Mouse (Mus musculus): ENCODE measurements at regions not wholly inside any gene's neighbourhood (a gene's known extent, or its start where the extent isn't known, plus 50 kb on each side); places are given as distances from the start of the nearest gene placed in this dataset.

DNA sequence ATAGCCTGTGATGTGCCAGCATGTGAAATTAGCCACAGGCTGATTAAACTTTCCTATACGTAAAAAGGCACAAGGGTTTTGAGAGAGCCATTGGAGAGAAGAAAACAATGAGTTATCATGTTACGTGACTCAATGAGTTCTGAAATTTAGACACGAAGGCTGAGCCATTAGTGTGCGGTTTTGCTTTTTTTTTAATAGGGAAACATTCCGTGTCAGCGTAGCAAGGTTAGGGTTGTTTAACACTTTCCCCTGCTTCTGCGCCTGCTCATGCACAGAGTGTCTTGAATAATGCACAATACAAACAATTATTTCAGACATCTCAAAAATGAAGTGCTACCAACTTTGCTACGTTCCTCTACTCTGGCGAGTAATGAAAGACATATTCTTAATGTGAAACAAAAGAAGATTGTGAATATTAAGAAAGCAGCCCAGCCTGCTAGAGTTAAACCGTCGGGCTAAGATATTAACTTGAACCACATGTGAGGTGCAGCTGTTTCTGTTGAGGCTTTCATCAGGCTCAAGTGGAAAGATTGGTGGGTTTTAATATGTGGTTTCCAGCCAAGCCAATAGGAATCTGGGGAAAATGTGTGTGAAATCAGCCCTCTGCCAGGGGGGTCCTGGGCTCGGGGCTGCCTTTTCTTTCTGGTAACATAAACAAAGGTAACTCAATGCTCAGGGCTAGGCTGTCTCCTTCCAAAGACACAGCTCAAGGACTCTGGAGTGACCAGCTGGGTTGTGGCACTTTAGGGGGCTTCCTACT is 287.2 kb downstream of the Slc4a3 start:
- DNase-seq (ENCODE audit: low spot score), result no peak

DNA sequence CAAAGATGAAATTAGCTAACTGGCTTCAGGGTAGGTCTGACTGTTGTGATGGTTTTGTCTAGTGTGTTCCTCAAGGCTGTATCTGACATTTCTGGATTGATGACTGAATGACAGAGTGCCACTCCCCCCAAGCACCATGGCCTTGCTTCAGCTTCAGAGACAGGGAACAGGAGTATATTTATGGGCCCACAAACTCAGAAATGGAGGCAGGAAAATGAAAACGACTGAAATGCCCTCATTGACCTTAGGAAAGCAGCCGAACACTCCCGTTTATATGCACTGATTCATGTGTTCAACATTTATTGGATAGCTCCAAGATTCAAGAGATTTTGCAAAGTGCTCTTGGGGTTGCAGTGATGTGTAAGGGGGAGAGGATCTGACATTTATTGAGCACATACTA is 288.3 kb downstream of the Slc4a3 start:
- no peak for DNase-seq (ENCODE audit: low spot score)

DNA sequence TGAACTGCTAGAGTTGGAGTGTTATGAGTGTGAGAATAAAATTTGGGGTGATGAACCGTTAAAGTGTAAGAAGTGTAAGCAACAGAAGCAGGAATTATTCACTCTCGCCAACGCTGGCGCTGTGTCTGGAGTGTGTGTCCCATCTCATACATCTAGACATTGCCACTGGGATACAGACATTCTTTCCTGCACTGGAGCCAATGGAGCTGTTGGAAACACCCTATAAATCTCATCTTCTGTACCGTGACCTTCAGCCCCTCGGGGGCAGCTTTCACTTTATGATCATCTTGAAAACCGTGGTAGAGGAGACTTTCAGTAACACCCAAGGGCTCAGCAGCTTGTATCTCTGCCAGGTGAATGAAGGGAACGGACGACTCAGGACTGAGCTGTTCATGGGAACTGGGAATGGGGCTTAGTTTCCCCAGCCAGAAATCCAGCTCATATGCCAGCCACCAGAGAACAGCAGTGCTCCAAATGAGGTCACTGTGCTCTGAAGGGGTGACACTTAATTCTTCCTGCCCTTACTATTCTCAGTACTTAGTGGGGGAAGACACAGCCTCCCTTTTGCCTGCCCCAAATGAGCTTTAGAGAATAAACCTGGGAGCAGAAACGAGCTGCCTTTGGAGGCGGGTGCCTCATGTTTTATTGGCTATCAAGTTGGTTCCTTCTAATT is 293.6 kb downstream of the Slc4a3 start:
- DNase-seq (ENCODE audit: low spot score), result no peak

DNA sequence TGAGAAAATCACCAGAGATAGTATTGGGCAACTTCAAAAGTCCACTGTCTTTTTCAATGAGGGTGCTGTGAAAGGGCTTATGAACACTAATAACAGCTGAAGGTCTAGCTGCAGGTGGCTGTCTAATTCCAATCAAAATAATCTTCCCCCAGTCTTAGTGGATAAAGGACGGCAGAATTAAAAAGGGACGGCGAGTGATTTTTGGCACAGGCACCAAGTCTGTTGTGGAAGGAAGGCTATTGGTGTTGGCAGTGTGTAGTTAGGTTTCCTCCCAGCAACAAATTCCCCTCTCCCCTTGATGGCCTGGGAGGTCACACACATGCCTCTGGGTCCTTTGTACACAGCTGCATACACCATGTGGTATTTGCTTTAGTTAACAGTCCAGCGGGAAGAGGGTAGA is 296.3 kb downstream of the Slc4a3 start:
- DNase-seq (ENCODE audit: low spot score), result no peak

DNA sequence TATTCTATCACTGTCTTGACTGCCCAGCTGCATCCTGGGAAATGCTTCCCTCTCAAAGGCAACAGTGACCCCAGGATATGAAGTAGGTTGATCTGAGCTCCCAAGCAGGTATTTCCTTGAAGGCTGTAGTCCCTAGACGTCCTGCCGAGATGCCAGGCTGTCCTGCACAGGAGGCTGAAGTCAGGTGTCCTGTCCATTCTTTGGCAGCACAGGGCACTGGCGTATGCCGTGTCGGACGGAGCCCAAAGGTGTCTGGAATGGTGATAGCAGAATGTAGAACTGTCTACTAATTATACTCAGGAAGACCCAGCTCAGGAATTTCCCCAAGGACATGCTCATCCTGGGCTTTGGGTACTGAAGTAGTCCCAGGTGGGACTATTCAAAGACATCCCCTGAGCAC is 297.3 kb downstream of the Slc4a3 start:
- no peak for DNase-seq (ENCODE audit: low spot score)

- no peak for DNase-seq (ENCODE audit: low spot score)
Measured at GRCm38 (mm10) chr1:75844123-75844522, 298.1 kb downstream of the Slc4a3 start.

GRCm38 (mm10) chr1:75844529-75844928 is 298.5 kb downstream of the Slc4a3 start:
- DNase-seq (ENCODE audit: low spot score), result no peak

- no peak for DNase-seq (ENCODE audit: low spot score)
Measured at GRCm38 (mm10) chr1:75844981-75845380, 298.9 kb downstream of the Slc4a3 start.

- DNase-seq (ENCODE audit: low spot score), result no peak
Measured at GRCm38 (mm10) chr1:75845771-75846535, 299.9 kb downstream of the Slc4a3 start.

- no peak for DNase-seq (ENCODE audit: low spot score)
Measured at GRCm38 (mm10) chr1:75847681-75848080, 301.6 kb downstream of the Slc4a3 start.

DNA sequence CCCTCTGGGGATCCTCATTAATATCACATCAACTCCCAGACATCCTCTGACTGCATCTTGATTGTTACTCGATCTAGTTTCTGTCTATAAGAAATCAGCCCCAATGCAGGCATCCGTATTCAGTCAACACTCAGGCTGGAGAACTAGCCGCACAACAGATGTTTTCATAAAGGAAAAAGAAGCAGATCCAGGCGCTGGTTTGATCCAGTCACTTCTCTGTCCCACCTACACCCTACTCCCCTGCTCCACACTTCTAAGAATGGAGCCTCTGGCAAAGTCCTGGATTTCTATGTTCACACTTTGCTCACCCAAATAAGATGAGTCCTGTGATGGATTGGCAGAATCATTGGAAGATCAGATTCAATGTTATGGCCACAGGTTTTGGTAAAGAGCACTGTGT is 302.4 kb downstream of the Slc4a3 start:
- DNase-seq (ENCODE audit: low spot score), result no peak

DNA sequence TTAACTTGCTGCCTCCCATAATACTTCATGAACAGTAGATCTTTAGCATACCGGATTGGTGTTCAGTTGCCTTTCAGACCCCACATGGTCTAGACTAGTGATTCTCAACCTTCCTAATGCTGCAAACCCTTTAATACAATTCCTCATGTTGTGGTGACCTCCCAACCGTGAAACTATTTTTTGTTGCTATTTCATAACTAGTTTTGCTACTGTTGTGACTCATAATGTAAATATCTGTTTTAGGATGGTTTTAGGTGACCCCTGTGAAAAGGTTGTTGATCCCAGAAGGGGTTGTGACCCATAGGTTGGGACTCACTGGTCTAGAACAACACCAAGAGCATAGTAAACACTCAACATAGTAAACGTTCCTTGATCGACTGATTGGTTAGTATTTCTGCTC is 304.1 kb downstream of the Slc4a3 start:
- DNase-seq (ENCODE audit: low spot score), result no peak

DNA sequence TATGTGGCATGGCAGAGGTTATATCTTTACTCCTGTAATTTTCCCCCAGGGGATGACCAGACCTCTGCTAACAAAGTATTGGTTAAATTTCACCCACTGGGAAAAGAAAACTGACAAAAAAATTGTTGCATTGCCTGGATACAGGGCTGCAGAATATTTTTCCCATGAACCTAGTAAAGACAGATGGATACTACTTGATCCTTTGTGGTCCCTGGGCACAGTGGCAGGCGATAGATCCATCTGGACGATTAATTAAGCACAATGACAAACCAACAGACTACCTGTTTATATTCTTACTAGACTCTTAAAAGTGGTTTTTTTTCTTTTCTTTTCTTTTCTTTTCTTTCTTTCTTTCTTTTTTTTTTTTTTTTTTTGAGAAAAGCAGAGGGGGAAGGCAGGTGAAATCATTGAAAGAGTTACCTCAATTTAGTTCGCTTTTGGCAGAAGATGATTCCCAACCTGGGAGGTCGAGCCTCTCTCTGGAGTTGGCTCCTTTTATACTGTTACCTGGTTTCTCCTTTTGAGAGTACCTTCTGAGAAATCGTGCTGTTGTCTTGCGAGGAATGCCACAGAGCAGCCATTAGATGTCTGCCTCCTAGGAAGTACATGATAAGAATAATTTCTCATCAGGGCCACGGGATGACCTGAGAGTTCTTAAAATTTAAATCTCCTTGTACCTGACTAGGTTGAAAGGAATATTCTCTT is 312.6 kb downstream of the Slc4a3 start:
- no peak for DNase-seq (ENCODE audit: low spot score)

- DNase-seq (ENCODE audit: low spot score), result no peak
Measured at GRCm38 (mm10) chr1:75862757-75863156, 316.7 kb downstream of the Slc4a3 start.

GRCm38 (mm10) chr1:75866556-75866955 is 320.5 kb downstream of the Slc4a3 start:
- no peak for DNase-seq (ENCODE audit: low spot score)

GRCm38 (mm10) chr1:75869414-75869813 is 323.3 kb downstream of the Slc4a3 start:
- no peak for DNase-seq (ENCODE audit: low spot score)

DNA sequence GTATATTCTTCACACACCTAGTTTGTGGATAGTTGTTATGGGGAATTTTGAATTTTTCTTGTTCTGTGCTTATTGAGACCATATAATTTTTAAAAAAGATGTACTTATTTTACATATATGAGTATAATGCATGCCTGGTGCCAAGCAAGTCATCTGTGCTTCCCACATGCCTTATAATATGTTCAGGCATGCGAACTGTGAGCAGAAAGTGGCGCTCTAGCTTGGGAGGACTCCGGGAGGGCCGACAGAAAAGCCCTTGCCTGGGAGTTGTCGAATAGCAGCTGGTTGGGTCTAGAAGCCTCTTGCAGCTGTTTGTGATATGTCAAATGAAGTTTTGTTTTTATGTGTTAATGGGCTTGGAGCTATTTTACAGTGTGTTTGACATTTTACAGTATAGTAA is 323.8 kb downstream of the Slc4a3 start:
- DNase-seq (ENCODE audit: low spot score), result no peak

GRCm38 (mm10) chr1:75873911-75874310 is 327.8 kb downstream of the Slc4a3 start:
- DNase-seq (ENCODE audit: low spot score), result no peak

GRCm38 (mm10) chr1:75877209-75877608 is 331.1 kb downstream of the Slc4a3 start:
- no peak for DNase-seq (ENCODE audit: low spot score)

DNA sequence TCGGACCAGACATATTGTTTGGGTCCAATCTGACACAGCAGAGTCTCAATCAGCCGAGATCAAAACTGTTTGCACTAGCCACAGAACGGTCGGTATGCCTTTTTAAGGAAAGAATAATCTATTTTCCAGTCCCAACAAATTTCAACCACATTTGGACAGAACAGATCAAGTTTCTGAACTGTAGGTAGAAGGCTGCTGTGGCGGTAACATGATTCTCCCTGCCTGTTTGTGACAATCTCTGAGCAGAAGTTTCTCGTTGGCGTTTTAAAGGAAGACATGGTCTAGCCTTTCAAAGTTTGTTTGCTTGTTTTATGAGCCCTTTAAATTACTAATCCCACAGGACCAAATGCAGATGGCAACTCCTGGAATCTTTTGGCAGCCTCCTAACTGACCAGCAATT is 339.6 kb downstream of the Slc4a3 start:
- no peak for DNase-seq (ENCODE audit: low spot score)

DNA sequence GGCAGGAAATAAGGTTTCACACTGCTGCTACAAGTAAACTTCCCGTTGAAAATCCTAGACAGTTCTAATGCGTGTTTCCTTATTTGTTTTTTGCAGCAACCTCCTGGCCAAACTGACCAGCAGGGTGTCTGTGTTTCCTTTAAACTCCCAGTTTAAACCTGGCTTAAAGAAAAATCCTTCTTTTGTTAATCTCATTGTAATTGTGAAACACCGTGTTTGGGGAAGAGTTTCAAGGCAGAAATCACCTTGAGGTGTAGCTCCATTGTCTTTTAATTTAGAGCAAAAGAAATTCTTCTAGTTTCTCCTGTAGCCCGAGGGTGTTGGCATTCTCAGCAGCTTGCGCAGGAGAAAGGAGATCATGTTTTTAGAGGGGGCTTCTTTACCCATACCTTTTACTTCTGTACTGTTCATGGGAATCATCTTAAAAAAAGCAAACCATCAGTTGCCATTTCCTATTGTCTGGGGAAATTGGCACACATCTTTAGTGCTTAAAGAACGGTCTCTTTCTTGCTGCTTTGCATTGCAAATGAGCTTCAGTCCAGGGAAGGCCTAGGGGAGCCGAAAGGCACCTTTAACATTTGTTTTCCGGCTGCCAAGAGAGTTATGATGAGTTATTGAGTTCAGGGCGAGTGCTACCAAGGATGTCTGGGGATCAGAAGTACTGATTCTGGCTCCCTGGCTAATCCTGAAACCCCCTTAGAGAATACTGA is 342.6 kb downstream of the Slc4a3 start:
- DNase-seq (ENCODE audit: low spot score), result no peak
